Mouse (Mus musculus): Measurements from ENCODE around the gene Cfap97.

- TF ChIP-seq ZC3H11A (IDR thresholded peaks at IDR 0.05; ENCODE audit: borderline replicate concordance, low read depth, low read length) (no peak), MAFK (IDR thresholded peaks at IDR 0.05; ENCODE audit: insufficient read depth, low read depth, low read length) (no peak)
Observed at GRCm38 (mm10) chr8:46142498-46143081, 9.0 kb upstream of the Cfap97 start.

All from ES-E14 (cell line).